ENCODE assay signal across 8 mouse cellular contexts in the genomic region with DNA sequence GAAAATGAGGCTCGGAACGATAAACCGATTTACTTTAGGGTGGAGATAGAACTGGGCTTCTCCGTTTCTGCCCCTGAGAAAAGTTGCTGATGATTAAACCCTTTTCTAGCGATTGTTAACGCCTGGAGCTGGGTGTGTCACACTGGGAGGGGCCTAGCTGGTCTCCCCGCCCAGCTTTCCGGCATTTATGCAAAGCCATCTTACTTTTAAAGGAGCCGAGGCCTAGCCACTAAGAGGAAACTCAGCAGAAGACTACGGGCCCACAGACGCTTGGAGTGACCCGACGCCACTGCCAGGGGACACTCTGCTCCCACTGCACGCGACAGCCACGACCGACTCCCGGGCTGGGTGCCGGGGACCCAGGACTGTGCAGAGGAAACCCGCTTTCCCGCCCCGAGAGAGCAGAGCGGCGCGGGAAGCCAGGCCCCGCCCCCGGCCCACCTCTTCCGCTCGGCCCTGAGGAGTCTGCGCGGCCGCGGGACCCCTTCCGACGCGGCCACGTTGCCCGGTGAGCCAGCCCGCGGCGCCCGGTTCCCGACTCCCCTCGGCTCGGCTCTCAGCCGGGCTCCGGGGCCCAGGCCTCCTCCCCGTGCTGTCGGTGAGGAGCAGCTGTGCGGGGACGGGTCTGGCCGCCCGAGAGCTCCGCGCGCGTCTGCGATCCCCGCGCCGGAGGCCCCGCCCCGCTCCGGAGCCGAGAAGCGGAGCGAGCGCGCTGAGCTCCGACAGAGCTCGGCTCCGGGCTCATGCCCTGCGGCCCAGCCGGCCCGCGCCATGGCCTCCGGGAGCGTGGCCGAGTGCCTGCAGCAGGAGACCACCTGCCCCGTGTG. TPM values are rescaled to one million over a fixed set of nuclear protein-coding genes. Genes with fewer than 3 reads are reported as not detected.
DNase-seq lines count a peak whose midpoint lies in the region; ATAC-seq and TF ChIP-seq lines count a peak whose summit lies in the region.

No protein-coding gene starts in this region.

- H3K27me3 ChIP-seq in cerebellum, adult 2 months (ENCODE audit: control insufficient read depth, insufficient read depth, low read length), result no peaks in the 10 kb centered on the region
- no peaks in the 10 kb centered on the region for H3K27me3 ChIP-seq in forebrain, postnatal 0 days (ENCODE audit: insufficient read depth, low read length)
- no peaks in the 10 kb centered on the region for H3K27me3 ChIP-seq in lung, postnatal 0 days (replicated peaks; ENCODE audit: insufficient read depth, low read length)

- DNase-seq in MEL-GATA-1-ER (ENCODE audit: extremely low read depth, low read depth), result peak; percentile 87
- peak; percentile 88 to 91 for DNase-seq in cerebellum, adult 2 months
- peak; percentile 92 for DNase-seq in forebrain, postnatal 0 days
- peak; percentile 80 to 88 for DNase-seq in layer of hippocampus, postnatal 10 days (ENCODE audit: low spot score in 2 of 2)
- DNase-seq in lung, postnatal 0 days (ENCODE audit: low spot score), result peak; percentile 95
- DNase-seq in ovary, postnatal 10 days (ENCODE audit: low spot score), result peak; percentile 81
- peak; percentile 75 to 80 for DNase-seq in thymus, postnatal 10 days (ENCODE audit: low spot score in 2 of 2)

- ATAC-seq in forebrain, postnatal 0 days, result peak; percentile 95
- peak; percentile 77 to 80 for ATAC-seq in hematopoietic stem cell, adult 5-6 weeks (replicated peaks in 1 of 2; ENCODE audit: insufficient read depth in 1 of 2, low FRiP score in 2 of 2, low TSS enrichment in 1 of 2, low read depth in 1 of 2, poor library complexity in 2 of 2, severe bottlenecking in 2 of 2)
- peak; percentile 91 for ATAC-seq in lung, postnatal 0 days

- 1% methylated on average over 79 of the region's 80 CpGs for WGBS in cerebellum, adult 2 months
- under 1% methylated on average over 79 of the region's 80 CpGs for WGBS in forebrain, postnatal 0 days
- WGBS in lung, postnatal 0 days, result 1% methylated on average over 52 of the region's 80 CpGs

- no peaks in the 10 kb centered on the region for H3K9me3 ChIP-seq in forebrain, postnatal 0 days (ENCODE audit: low read length)
- H3K9me3 ChIP-seq in lung, postnatal 0 days (ENCODE audit: low read length), result no peaks in the 10 kb centered on the region

- peak overlapping the region; percentile 99 for H3K4me3 ChIP-seq in cerebellum, adult 2 months (replicated peaks; ENCODE audit: insufficient read depth, low read depth, low read length)
- H3K4me3 ChIP-seq in forebrain, postnatal 0 days (ENCODE audit: low read depth, low read length), result peak overlapping the region; percentile 81
- peak overlapping the region; percentile 99 for H3K4me3 ChIP-seq in lung, postnatal 0 days (ENCODE audit: low read depth, low read length)

- H3K4me1 ChIP-seq in cerebellum, adult 2 months (ENCODE audit: control insufficient read depth, insufficient read depth, low read length), result no peaks in the 10 kb centered on the region; the same call in none of the 2 replicates
- peaks cover 13% of the 10 kb centered on the region for H3K4me1 ChIP-seq in forebrain, postnatal 0 days (ENCODE audit: insufficient read depth)
- peaks cover 11% of the 10 kb centered on the region; the same call in 1 of the 2 replicates for H3K4me1 ChIP-seq in lung, postnatal 0 days (ENCODE audit: insufficient read depth, low read depth, low read length)

- peak overlapping the region; percentile 83 for H3K9ac ChIP-seq in forebrain, postnatal 0 days
- peak overlapping the region; percentile 85 for H3K9ac ChIP-seq in lung, postnatal 0 days (replicated peaks; ENCODE audit: low read depth)

- no peak for TF ChIP-seq EP300 in lung, postnatal 0 days (IDR thresholded peaks at IDR 0.05)

- TF ChIP-seq POLR2A in cerebellum, adult 2 months (IDR thresholded peaks at IDR 0.05; ENCODE audit: borderline replicate concordance, insufficient read depth, low read length), result 0 out of 2 replicates have a peak, but pooled peaks have one; percentile 55

- H3K27ac ChIP-seq in cerebellum, adult 2 months (ENCODE audit: insufficient read depth, low read length), result peak overlapping the region; percentile 99
- H3K27ac ChIP-seq in forebrain, postnatal 0 days (ENCODE audit: low read depth, low read length), result peak overlapping the region; percentile 88
- H3K27ac ChIP-seq in lung, postnatal 0 days (ENCODE audit: low read length), result peak overlapping the region; percentile 92

- TF ChIP-seq CTCF in cerebellum, adult 2 months (IDR thresholded peaks at IDR 0.05; ENCODE audit: borderline replicate concordance, insufficient read depth, low read depth, low read length), result no peak
- TF ChIP-seq CTCF in forebrain, postnatal 0 days (IDR thresholded peaks at IDR 0.05; ENCODE audit: low read depth), result no peak
- no peak for TF ChIP-seq CTCF in lung, postnatal 0 days (IDR thresholded peaks at IDR 0.05)

- peaks cover 19% of the 10 kb centered on the region for H3K36me3 ChIP-seq in forebrain, postnatal 0 days (ENCODE audit: insufficient read depth)
- peaks cover 10% of the 10 kb centered on the region; the same call in 1 of the 2 replicates for H3K36me3 ChIP-seq in lung, postnatal 0 days (ENCODE audit: insufficient read depth, low read length)

- H3K4me2 ChIP-seq in forebrain, postnatal 0 days (ENCODE audit: low read depth), result peak overlapping the region; percentile 76
- peak overlapping the region; percentile 83 for H3K4me2 ChIP-seq in lung, postnatal 0 days (replicated peaks; ENCODE audit: low read depth, low read length)

RNA-seq across cellular contexts. Expression of gene Trim27, which starts 0.7 kb away (rescaled TPM):
- 27.0 and 28.9 TPM in 2 replicates for polyA plus RNA-seq in cerebellum, adult 2 months (2012; rRNA removed)
- 81.7 and 90.9 TPM in 2 replicates for total RNA-seq in forebrain, postnatal 0 days (2014; rRNA removed)
- 72.7 and 85.3 TPM in 2 replicates for polyA plus RNA-seq in forebrain, postnatal 0 days (2015; fragmentation: Nextera tagmentation; extraction: Ambion mirVana)
- 150 and 162 TPM in 2 replicates for total RNA-seq in hematopoietic stem cell, adult 5-6 weeks (2017)
- 10 to 100 TPM; 43.6 to 50.7 TPM for total RNA-seq in layer of hippocampus, postnatal 10 days (2021)
- 61.2 and 63.3 TPM in 2 replicates for polyA plus RNA-seq in lung, postnatal 0 days (2015; fragmentation: Nextera tagmentation; extraction: Ambion mirVana)

RNA-seq across cellular contexts. Expression of gene Olfr1368, which starts 34.3 kb away (rescaled TPM):
- polyA plus RNA-seq in cerebellum, adult 2 months (2012; rRNA removed), result not detected in 2 replicates
- not detected in 2 replicates for total RNA-seq in forebrain, postnatal 0 days (2014; rRNA removed)
- not detected in 2 replicates for polyA plus RNA-seq in forebrain, postnatal 0 days (2015; fragmentation: Nextera tagmentation; extraction: Ambion mirVana)
- total RNA-seq in hematopoietic stem cell, adult 5-6 weeks (2017), result not detected in 2 replicates
- not detected for total RNA-seq in layer of hippocampus, postnatal 10 days (2021)
- not detected in 2 replicates for polyA plus RNA-seq in lung, postnatal 0 days (2015; fragmentation: Nextera tagmentation; extraction: Ambion mirVana)

RNA-seq across cellular contexts. Expression of gene Olfr263, which starts 50.5 kb away (rescaled TPM):
- polyA plus RNA-seq in cerebellum, adult 2 months (2012; rRNA removed), result not detected in 2 replicates
- total RNA-seq in forebrain, postnatal 0 days (2014; rRNA removed), result not detected in 2 replicates
- polyA plus RNA-seq in forebrain, postnatal 0 days (2015; fragmentation: Nextera tagmentation; extraction: Ambion mirVana), result not detected in 2 replicates
- not detected in 2 replicates for total RNA-seq in hematopoietic stem cell, adult 5-6 weeks (2017)
- not detected for total RNA-seq in layer of hippocampus, postnatal 10 days (2021)
- polyA plus RNA-seq in lung, postnatal 0 days (2015; fragmentation: Nextera tagmentation; extraction: Ambion mirVana), result not detected in 2 replicates

Comparison
In these comparisons a context has a peak if more than half of its experiments do, and no peak if none do; other contexts are left out.
1. Peak in every context shown above with its lines: DNase-seq, ATAC-seq, H3K4me3 ChIP-seq and H3K27ac ChIP-seq.